Mouse (Mus musculus) lung, postnatal 4 days (tissue): ENCODE data around the gene Nme3.
A peak's percentile ranks its signal among the peaks of the same experiment; 100 is the strongest.

ENCODE experiments used
- DNase-seq, 2 experiments: peaks; one replicate each; pipeline ENCODE4 v3.0.0; 2021

The Nme3 gene

DNA sequence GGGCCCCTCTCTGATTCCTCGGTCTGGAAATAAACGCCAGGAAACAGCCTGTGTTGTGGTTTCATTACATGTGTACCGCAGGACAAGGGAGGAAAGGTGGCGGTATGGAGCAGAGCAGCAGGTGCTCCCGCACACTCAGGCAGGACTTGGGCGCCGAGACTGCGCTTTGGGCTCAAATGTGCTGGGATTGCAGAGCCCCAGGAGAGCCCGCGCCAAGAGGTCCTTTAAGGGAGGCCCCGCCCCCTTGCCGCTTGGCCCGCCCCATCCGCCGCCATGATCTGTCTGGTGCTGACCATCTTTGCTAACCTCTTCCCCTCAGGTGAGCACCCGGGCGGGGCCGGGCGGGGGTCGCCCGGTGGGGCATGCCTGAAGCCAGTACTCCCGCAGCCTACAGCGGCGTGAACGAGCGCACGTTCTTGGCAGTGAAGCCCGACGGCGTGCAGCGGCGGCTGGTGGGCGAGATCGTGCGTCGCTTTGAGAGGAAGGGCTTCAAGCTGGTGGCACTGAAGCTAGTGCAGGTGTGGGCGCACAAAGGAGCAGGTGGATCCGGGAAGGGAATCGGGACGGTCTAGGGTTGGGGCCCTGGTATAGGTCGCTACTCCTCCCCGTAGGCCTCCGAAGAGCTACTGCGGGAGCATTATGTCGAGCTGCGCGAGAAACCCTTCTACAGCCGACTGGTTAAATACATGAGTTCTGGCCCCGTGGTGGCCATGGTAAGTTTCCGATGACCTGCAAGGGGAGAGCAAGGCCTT, at the start of gene Nme3:
TSS of gene Nme3 (plus strand) at position 260 of the 752 bp plus-strand sequence.
- DNase-seq: peak; percentile 78 to 81

- no peak for DNase-seq
Observed at GRCm38 (mm10) chr17:24847386-24847785, 48.9 kb upstream of the Nme3 start.

DNA sequence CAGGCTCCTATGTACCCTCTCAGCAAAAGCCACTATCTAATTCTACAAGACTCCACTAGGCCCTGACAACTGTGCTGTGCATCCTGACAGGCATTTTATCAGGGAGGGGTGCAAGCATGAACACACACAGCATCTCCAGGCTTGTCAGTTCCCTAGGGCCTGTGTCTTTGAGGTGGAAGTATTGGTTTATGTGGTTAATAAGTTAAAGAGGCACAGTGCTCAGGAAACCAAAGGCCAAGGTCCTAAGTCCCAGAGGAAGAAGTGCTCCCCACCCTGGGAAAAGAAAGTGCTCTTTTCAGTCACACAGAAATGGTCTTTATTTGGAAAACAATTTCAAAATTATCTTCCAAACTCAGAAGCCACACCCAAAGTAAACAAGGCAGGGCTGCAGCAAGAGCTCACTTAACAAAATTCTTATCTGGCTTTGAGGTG, 47.7 kb upstream of the Nme3 start:
- DNase-seq: no peak

- no peak for DNase-seq
Observed at GRCm38 (mm10) chr17:24849733-24850064, 46.6 kb upstream of the Nme3 start.

- peak; percentile 96 to 97 for DNase-seq
Observed at GRCm38 (mm10) chr17:24850065-24850772, 46.1 kb upstream of the Nme3 start, which contains the start of gene Fahd1. TSS of gene Fahd1 (minus strand) at chr17:24850364.

GRCm38 (mm10) chr17:24850773-24851127, 45.5 kb upstream of the Nme3 start:
- DNase-seq: no peak

GRCm38 (mm10) chr17:24851381-24852125, 44.7 kb upstream of the Nme3 start:
- DNase-seq: no peak

- no peak for DNase-seq
Observed at GRCm38 (mm10) chr17:24855838-24856464, 40.3 kb upstream of the Nme3 start.

- DNase-seq: no peak
Observed at GRCm38 (mm10) chr17:24856589-24856988, 39.7 kb upstream of the Nme3 start.

DNA sequence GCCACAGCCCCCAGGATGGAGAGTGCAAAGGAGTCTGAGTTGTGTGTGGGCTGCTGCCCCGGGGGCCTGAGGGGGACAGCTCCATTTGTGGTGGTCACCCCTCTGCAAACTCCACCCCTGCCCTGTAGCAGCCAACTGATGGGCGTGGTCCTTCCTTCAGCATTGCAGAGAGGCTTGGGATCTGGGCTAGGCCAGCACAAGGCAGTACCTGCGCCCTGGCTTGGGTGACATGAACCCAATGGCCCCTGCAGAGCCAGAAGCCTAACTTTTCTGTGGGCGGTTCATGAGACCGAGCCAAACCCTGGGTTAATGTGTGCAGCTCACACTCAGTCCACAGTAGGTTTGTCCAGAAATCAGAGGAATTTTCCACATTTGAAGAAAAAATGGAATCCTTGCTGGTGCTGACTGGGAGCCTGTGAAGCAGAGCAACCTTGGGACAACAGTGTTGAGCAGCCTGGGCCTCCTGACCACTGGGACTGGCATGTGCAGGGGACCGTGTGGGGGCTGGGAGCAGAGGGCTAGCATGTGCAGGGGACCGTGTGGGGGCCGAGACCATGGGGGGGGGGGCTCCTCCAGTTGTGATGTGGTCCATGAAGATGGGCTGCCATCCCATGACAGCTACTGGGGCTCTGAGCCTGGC, 38.3 kb upstream of the Nme3 start:
- DNase-seq: no peak

DNA sequence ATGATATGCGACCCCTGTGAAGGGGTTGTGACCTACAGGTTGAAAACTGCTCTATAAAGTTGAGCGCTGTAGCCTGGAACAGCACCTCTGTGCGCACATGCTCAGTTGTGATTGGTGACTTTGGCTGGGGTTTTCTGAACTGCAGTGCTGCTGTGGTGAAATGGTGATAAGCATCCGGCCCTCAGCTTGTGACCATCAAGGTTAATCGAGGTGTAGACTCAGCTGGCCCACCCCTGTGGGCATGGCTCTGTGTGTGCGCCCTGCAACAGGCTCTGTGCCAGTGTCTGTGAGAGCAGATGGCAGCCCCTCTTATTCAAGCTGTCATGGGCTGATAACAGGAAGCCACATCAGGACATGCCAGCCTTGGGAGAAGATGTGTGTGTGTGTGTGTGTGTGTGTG, 37.3 kb upstream of the Nme3 start:
- DNase-seq: no peak

- no peak for DNase-seq
Observed at GRCm38 (mm10) chr17:24860076-24860475, 36.2 kb upstream of the Nme3 start.

DNA sequence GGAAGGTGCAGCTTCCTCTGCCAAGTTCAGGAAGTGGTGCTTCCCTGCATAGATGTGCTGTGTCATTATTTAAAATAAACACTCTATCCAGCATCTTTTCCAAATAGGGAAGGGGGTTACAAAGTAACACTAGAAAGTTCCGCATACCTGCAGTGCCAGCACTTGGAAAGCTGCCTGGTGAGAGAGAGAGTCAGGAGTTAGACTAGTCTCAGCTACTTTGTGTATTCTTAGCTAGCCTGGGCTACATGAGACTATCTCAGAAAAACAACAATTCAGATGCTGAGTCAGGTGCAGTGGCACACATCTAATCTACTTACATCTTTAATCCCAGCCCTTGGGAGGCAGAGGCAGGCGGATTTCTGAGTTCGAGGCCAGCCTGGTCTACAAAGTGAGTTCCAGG, 34.5 kb upstream of the Nme3 start:
- no peak for DNase-seq

DNA sequence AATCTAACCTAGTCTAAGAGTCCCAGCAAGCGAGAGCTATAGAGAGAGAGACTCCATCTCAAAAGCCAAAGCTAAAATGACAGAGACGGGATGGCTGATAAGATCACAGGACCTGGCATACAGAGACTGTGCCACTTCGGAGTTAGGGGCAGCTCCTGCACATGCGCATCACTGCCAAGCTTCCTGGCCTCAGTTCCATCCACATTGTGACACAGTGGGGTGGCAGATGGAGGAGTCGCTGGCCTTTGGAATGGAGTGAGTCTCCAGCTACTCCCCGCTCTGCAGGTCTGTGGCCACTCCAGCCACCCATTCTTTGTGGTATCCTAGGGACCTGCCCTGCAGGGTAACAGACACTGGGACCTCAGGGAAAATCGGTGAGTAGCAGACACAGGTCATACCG, 30.5 kb upstream of the Nme3 start, which contains the start of gene Igfals:
TSS of gene Igfals (plus strand) at position 222 of the 400 bp plus-strand sequence.
- peak in 1 of 2 experiments; percentile 19 for DNase-seq

- DNase-seq: no peak
Observed at GRCm38 (mm10) chr17:24867914-24868313, 28.4 kb upstream of the Nme3 start.

DNA sequence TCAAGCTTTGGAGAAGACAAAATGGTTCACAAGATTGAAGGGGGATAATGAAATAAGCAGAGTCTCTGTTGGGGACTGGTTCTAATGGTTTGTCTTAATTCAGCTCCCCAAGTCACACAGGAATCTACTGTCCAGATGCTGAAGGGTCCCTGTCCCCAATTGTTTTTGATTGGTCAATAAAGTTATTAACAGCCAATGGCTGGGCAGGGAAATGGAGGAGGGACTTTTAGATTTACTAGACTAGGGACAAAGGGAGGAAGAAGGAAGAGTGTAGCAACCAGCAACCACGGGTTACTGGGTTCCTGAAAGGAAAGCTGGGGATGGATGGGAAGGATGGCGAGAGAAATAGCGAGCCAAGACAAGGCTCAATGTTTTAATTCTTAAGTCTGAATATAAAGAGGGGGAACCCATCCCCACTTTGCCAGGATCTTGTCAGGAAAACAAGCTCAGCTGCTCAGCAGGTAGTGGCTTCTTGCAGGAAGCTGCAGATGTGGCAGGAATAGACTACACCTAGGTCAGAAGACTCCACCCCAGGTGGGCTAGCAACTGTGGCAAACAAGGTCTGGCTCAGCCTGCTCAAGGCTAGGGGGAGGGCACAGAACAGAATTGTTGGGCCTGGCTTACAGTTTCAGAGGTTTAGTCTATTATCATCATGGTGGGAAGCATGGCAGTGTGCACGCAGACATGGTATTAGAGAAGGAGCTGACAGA, 22.4 kb upstream of the Nme3 start:
- DNase-seq: no peak

DNA sequence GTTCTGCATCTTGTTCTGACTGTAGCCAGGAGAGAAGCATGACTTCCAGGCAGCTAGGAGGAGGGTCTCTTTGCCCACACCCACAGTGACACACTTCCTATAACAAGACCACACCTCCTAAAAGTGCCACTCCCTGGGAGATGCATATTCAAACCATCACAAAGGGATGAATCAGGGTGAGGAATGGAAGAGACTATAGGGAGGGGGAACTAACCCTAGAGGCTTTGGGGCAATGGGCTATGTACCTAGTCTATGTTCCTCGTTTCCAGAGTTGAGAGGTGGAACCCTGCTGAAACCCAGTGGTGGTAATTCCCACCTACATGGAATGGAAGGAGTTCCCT, 21.9 kb upstream of the Nme3 start:
- DNase-seq: no peak

DNA sequence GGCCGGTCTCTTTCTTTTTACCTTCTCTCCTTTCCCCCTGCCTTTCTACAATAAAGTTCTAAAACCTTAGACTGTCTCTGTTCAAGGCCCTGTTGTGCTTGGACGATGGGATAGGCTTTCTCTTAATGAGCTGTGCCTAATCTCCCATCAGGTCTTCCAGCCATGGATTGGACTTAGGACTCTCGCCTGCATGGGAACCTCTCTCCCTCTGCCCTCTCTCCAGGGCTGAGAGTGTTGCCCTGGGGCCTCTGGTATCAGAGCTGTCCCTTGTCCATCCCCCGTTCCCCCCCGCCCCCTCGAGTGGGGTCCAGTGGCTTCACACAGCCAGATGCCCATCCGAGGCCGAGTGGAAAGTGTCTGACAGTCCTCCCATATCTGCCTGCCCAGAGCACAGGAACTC, 21.3 kb upstream of the Nme3 start:
- DNase-seq: no peak

- no peak for DNase-seq
Observed at GRCm38 (mm10) chr17:24877336-24878116, 18.8 kb upstream of the Nme3 start.

GRCm38 (mm10) chr17:24878117-24878397, 18.2 kb upstream of the Nme3 start:
- DNase-seq: peak; percentile 48 to 69

DNA sequence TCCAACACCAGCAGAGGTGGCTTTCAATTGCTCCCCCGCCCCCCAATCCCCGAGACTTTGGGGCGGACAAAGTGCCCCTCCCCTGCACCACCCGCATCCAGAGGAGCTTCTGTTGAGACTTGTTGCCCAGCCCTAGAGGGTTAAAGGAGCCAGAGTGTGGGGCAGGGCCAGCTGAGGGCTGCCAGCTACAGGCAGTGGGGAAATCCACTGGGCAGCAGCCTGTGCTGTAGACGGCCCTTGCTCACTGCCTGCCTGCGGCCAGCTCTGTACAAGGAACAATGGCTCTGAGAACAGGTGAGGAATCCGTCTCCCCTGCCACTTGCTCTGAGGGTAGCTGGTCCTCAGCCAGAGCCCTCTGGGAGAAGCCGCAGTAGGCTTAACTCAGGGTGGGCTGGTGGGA, 17.8 kb upstream of the Nme3 start:
- DNase-seq: no peak
